Comparison of ENCODE assay signal across 26 mouse cellular contexts in genomic region chr1:105824356-105824755, GRCm38 (mm10). TPM values are rescaled to one million over a fixed set of nuclear protein-coding genes. Genes with fewer than 3 reads are reported as not detected.
DNase-seq lines count a peak whose midpoint lies in the region; ATAC-seq lines count a peak whose summit lies in the region.
"Had no signal": no experiment of that assay in that cellular context is flagged by ENCODE, and none has a peak within 500 bp of the region (broad histone marks: within the 10 kb centered on the region; RNA-seq: fewer than 3 reads in every experiment).

No protein-coding gene starts in this region.

- no peak overlapping the region for H3K9ac ChIP-seq in kidney, embryonic 15.5 days
- H3K9ac ChIP-seq in midbrain, embryonic 11.5 days (ENCODE audit: low read length) = no peak overlapping the region
- H3K9ac ChIP-seq: embryonic facial prominence, embryonic 12.5 days; embryonic facial prominence, embryonic 15.5 days; forebrain, postnatal 0 days; heart, embryonic 13.5 days; hindbrain, embryonic 12.5 days; hindbrain, embryonic 15.5 days had no signal

- H3K27me3 ChIP-seq in kidney, embryonic 15.5 days = no peaks in the 10 kb centered on the region
- H3K27me3 ChIP-seq in midbrain, embryonic 11.5 days (ENCODE audit: control insufficient read depth, insufficient read depth, low read length) = no peaks in the 10 kb centered on the region
- no peaks in the 10 kb centered on the region for H3K27me3 ChIP-seq in midbrain, embryonic 10.5 days (ENCODE audit: low read depth, poor library complexity, severe bottlenecking)
- H3K27me3 ChIP-seq: embryonic facial prominence, embryonic 12.5 days; embryonic facial prominence, embryonic 15.5 days; heart, embryonic 13.5 days; hindbrain, embryonic 12.5 days; hindbrain, embryonic 15.5 days had no signal

- no peak overlapping the region for H3K4me2 ChIP-seq in kidney, embryonic 15.5 days
- H3K4me2 ChIP-seq in midbrain, embryonic 11.5 days = no peak overlapping the region
- H3K4me2 ChIP-seq: embryonic facial prominence, embryonic 12.5 days; embryonic facial prominence, embryonic 15.5 days; heart, embryonic 13.5 days; hindbrain, embryonic 12.5 days; hindbrain, embryonic 15.5 days had no signal

- H3K4me1 ChIP-seq in kidney, embryonic 15.5 days = peaks cover 9% of the 10 kb centered on the region
- no peaks in the 10 kb centered on the region for H3K4me1 ChIP-seq in midbrain, embryonic 11.5 days (ENCODE audit: control insufficient read depth, insufficient read depth, low read length)
- H3K4me1 ChIP-seq in midbrain, embryonic 10.5 days = no peaks in the 10 kb centered on the region
- H3K4me1 ChIP-seq: heart, embryonic 10.5 days; hindbrain, embryonic 15.5 days had no signal

- H3K4me3 ChIP-seq in kidney, embryonic 15.5 days (replicated peaks) = no peak overlapping the region
- H3K4me3 ChIP-seq in midbrain, embryonic 11.5 days (ENCODE audit: low read depth, low read length) = no peak overlapping the region
- no peak overlapping the region for H3K4me3 ChIP-seq in midbrain, embryonic 10.5 days
- H3K4me3 ChIP-seq: embryonic facial prominence, embryonic 12.5 days; embryonic facial prominence, embryonic 15.5 days; gastrocnemius, adult 2 months; heart, adult 2 months; heart, embryonic 10.5 days; heart, embryonic 13.5 days; hindbrain, embryonic 12.5 days; hindbrain, embryonic 15.5 days had no signal

- H3K9me3 ChIP-seq in kidney, embryonic 15.5 days (replicated peaks) = no peaks in the 10 kb centered on the region
- H3K9me3 ChIP-seq in midbrain, embryonic 11.5 days (ENCODE audit: control insufficient read depth, low read length) = no peaks in the 10 kb centered on the region
- H3K9me3 ChIP-seq in midbrain, embryonic 10.5 days (replicated peaks) = no peaks in the 10 kb centered on the region
- H3K9me3 ChIP-seq: embryonic facial prominence, embryonic 12.5 days; embryonic facial prominence, embryonic 15.5 days; heart, embryonic 10.5 days; heart, embryonic 13.5 days; hindbrain, embryonic 12.5 days; hindbrain, embryonic 15.5 days had no signal

- DNase-seq in kidney, adult 18-20 months = peak; percentile 31
- peak; percentile 59 for DNase-seq in midbrain, embryonic 11.5 days (ENCODE audit: low spot score, missing footprints)
- DNase-seq in midbrain, embryonic 10.5 days (ENCODE audit: low spot score) = no peak
- peak; percentile 38 for DNase-seq in kidney, postnatal 14 days
- no peak for DNase-seq in urinary bladder, postnatal 10 days (ENCODE audit: low spot score)
- no peak for DNase-seq in layer of hippocampus, adult 9-11 months
- DNase-seq: adrenal gland, adult 2 months; adrenal gland, postnatal 14 days; cerebellum, adult 11 months; cerebellum, adult 2 months; cerebellum, adult 9-11 months; cerebellum, postnatal 25 days; forebrain, postnatal 0 days; gastrocnemius, adult 2 months; gastrocnemius, postnatal 25 days; heart, adult 2 months; heart, postnatal 14 days had no signal

- no peaks in the 10 kb centered on the region for H3K36me3 ChIP-seq in kidney, embryonic 15.5 days
- no peaks in the 10 kb centered on the region for H3K36me3 ChIP-seq in midbrain, embryonic 11.5 days (ENCODE audit: control insufficient read depth, insufficient read depth, low read length)
- no peaks in the 10 kb centered on the region for H3K36me3 ChIP-seq in midbrain, embryonic 10.5 days
- H3K36me3 ChIP-seq: embryonic facial prominence, embryonic 12.5 days; embryonic facial prominence, embryonic 15.5 days; heart, embryonic 10.5 days; heart, embryonic 13.5 days; hindbrain, embryonic 12.5 days; hindbrain, embryonic 15.5 days had no signal

- WGBS in kidney, embryonic 15.5 days = 91% methylated on average over 4 of the region's 4 CpGs
- WGBS in midbrain, embryonic 11.5 days = 92% methylated on average over 4 of the region's 4 CpGs
- WGBS in midbrain, embryonic 10.5 days = 94% methylated on average over 4 of the region's 4 CpGs

- H3K27ac ChIP-seq in kidney, embryonic 15.5 days = no peak overlapping the region
- no peak overlapping the region for H3K27ac ChIP-seq in midbrain, embryonic 11.5 days (ENCODE audit: low read depth, low read length)
- H3K27ac ChIP-seq in midbrain, embryonic 10.5 days (replicated peaks) = no peak overlapping the region
- H3K27ac ChIP-seq: embryonic facial prominence, embryonic 12.5 days; embryonic facial prominence, embryonic 15.5 days; gastrocnemius, adult 2 months; heart, adult 2 months; heart, embryonic 10.5 days; heart, embryonic 13.5 days; hindbrain, embryonic 12.5 days; hindbrain, embryonic 15.5 days had no signal

- no peak for ATAC-seq in kidney, embryonic 15.5 days (replicated peaks; ENCODE audit: low FRiP score)
- ATAC-seq in midbrain, embryonic 11.5 days (ENCODE audit: low FRiP score) = no peak
- ATAC-seq: CD4-positive, CD25-positive, alpha-beta regulatory T cell, adult 4 months; forebrain, embryonic 14.5 days; forebrain, postnatal 0 days had no signal

RNA-seq across cellular contexts. Expression of gene Tnfrsf11a, which starts 43.8 kb away (rescaled TPM):
- 1.4 and 1.5 TPM in 2 replicates for polyA plus RNA-seq in kidney, embryonic 15.5 days (2015; fragmentation: Nextera tagmentation; extraction: Ambion mirVana)
- 0.26 and 0.44 TPM in 2 replicates for polyA plus RNA-seq in midbrain, embryonic 11.5 days (2014; fragmentation: Nextera tagmentation; extraction: Ambion mirVana)
- 0.41 and 0.52 TPM in 2 replicates for polyA plus RNA-seq in midbrain, embryonic 10.5 days (2016; fragmentation: Nextera tagmentation; extraction: Ambion mirVana)

Comparison
In these comparisons a context has a peak if more than half of its experiments do, and no peak if none do; other contexts are left out.
1. DNase-seq: peak in kidney, adult 18-20 months (single experiment), midbrain, embryonic 11.5 days (single experiment) and kidney, postnatal 14 days (single experiment); none in midbrain, embryonic 10.5 days (single experiment), urinary bladder, postnatal 10 days (single experiment) and layer of hippocampus, adult 9-11 months (single experiment).